Mouse (Mus musculus) cerebellum, adult 2 months (tissue): Measurements from ENCODE around the gene Ddx4. TPM values are rescaled to one million over a fixed set of nuclear protein-coding genes. Genes with fewer than 3 reads are reported as not detected.

Source experiments
- DNase-seq, 2 experiments: peaks; one replicate each; pipeline ENCODE4 v3.0.0; 2021
- H3K27ac ChIP-seq: fragments of 200-500 bp; 2 replicates; pipeline ENCODE4 v1.5.1; 2012; ENCODE audit warnings: low read length, control low read depth, inconsistent platforms; ENCODE audit not compliant: insufficient read depth
- H3K27me3 ChIP-seq: fragments of 200-500 bp; 2 replicates; pipeline ENCODE4 v1.6.1; 2012; ENCODE audit warnings: inconsistent platforms, mild to moderate bottlenecking, low read length, moderate library complexity; ENCODE audit not compliant: control insufficient read depth, insufficient read depth
- H3K4me1 ChIP-seq: fragments of 200-500 bp; 2 replicates; pipeline ENCODE4 v1.6.1; 2011; ENCODE audit warnings: low read length; ENCODE audit not compliant: control insufficient read depth, insufficient read depth
- H3K4me3 ChIP-seq: fragments of 200-500 bp; replicated peaks from 2 replicates; pipeline ENCODE3; 2011; ENCODE audit warnings: mild to moderate bottlenecking, low read depth, low read length, control low read depth; ENCODE audit not compliant: insufficient read depth
- CTCF ChIP-seq: fragments of 200-500 bp; IDR thresholded peaks from 2 replicates; pipeline ENCODE4 v1.5.1; 2011; ENCODE audit warnings: low read depth, mild to moderate bottlenecking, control low read depth, low read length, moderate library complexity, borderline replicate concordance; ENCODE audit not compliant: insufficient read depth
- POLR2A ChIP-seq: fragments of 200-500 bp; IDR thresholded peaks from 2 replicates; pipeline ENCODE4 v1.6.1; 2011; ENCODE audit warnings: low read length, control low read depth, borderline replicate concordance; ENCODE audit not compliant: insufficient read depth
- WGBS: fragments of 180-500 bp; shearing (Covaris S2); methylation state at CpG from one replicate; pipeline ENCODE4 v1.1.7; 2018; 5-methylcytosine and 5-hydroxymethylcytosine counted together
- polyA plus RNA-seq: library from polyadenylated mRNA; depleted of rRNA; stranded (reverse); fragments of >200 nt; gene quantifications from 2 replicates; pipeline ENCODE4 v1.2.3, GENCODE M21; 2012

Gene Ddx4
- polyA plus RNA-seq, 1 experiment = 1.1 TPM

DNA sequence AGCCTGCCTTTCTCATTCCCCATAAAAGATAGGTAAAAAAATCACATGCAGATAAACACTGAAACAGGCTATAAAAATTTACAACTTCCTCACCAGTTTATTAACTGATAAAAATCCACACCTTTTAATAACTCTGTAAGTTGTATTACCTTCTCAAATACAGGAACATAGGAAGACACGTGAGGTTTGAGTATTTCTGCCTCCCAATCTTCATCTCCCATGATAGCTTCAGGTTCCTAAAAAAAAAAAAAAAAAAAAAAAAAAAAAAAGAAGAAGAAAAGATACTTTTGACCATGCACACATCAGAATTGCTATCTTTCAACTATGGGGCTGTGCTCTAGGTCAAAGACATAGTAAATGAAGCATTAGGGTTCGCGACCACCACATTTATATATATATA is 1.1 kb downstream of the Ddx4 start:
- H3K27me3 ChIP-seq = no peaks in the 10 kb centered on the region
- no peak overlapping the region for H3K4me3 ChIP-seq
- DNase-seq = no peak
- H3K4me1 ChIP-seq = no peaks in the 10 kb centered on the region
- no peak overlapping the region for H3K27ac ChIP-seq
- 93% methylated on average over 3 of the region's 3 CpGs for WGBS
- TF ChIP-seq CTCF (no peak), POLR2A (no peak)

DNA sequence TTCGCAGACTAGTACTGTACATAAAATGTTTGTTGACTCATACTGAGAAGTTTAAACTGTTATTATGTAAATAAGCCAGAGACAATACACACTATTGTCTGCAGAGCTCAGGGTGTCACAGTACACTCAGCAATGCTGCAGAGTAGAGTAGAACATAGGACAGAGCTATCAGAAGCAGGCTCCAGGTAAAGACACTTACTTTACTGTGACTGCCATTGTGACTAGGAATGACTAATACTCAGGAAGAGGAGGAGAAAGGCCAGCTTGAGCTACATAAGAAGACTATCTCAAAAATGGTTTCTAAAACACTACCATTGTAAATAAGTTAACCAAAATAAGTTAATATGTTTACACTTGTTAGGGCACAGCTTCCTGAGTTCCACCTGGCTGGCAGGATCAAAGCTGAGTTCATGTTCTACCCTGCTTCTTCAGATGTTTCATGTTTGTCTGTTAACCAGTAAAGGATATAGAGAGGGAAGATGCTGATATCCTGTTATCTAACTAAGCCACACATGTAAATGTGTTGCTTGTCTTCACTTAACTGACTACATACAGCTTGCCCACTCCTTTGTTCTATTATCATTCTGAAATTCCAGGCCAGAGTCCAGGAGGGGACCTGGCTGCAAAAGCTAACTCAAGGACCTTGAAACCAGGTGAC is 6.6 kb downstream of the Ddx4 start:
- Histone ChIP-seq H3K27ac (no peak overlapping the region), H3K4me1 (no peaks in the 10 kb centered on the region), H3K27me3 (no peaks in the 10 kb centered on the region), H3K4me3 (no peak overlapping the region)
- TF ChIP-seq CTCF = no peak
- TF ChIP-seq POLR2A = no peak
- DNase-seq = no peak
- WGBS = 61% methylated on average over 1 of the region's 1 CpGs

DNA sequence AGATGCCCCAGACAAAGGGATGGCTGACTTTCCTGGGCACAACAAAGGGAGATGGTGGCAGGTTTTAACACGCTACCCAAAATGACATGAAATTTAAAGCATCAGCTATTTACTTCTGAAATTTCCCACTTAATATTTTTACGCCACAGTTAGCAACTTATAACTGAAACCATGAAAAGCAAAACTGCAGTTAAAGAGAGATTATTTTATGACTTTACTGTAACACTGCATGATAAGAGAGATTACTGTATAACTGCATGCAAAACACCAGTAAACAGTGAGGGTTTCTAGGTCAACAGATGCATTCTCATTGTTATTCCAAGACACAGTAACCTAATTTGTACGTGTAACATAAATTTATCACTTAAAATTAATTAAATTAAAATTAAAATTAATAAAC is 7.3 kb downstream of the Ddx4 start:
- H3K27me3 ChIP-seq = no peaks in the 10 kb centered on the region
- 88% methylated on average over 3 of the region's 3 CpGs for WGBS
- H3K27ac ChIP-seq = no peak overlapping the region
- no peak for DNase-seq
- H3K4me1 ChIP-seq = no peaks in the 10 kb centered on the region
- no peak overlapping the region for H3K4me3 ChIP-seq
- TF ChIP-seq POLR2A = no peak

DNA sequence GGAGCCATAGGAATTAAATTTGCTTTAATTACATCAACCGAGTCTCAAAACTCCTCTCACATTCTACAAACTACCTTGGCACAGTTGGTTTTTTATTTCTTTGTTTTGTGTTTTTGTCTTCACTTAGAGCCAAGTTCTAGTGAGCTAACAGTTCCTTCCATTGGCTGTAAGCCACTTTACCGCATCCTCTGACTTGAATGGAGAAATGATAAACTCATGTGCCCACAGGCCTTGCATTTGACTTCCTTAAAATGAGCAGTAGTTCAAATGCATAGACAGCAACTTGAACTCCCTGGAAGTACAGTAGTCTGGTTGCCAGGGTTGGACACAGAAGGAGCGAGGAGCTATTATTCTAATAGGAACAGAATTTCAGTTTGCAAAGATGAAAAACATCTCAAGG is 9.4 kb downstream of the Ddx4 start:
- no peak overlapping the region for H3K27ac ChIP-seq
- WGBS = 84% methylated on average over 3 of the region's 3 CpGs
- H3K4me1 ChIP-seq = no peaks in the 10 kb centered on the region
- TF ChIP-seq CTCF (no peak), POLR2A (no peak)
- DNase-seq = no peak
- H3K27me3 ChIP-seq = no peaks in the 10 kb centered on the region
- H3K4me3 ChIP-seq = no peak overlapping the region

DNA sequence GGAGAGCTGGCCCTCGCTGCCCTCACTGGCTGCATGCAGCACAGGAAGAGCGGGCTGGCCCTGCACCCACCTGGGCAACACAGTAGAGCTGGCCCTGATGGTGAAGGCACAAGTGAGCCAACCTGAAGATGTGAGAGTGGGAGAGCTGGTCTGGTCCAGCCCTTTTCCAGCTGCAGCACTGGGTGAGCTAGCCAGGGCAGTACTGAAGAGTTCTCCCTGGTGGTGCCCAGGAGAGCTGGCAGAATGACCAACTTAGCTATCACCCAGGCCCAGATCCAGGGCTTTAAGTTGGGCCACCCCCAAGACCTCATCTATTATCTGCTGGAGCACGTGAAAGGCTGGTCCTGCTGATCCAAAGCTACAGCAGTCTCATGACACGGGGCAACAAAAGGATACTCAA is 13.2 kb downstream of the Ddx4 start:
- no peak for DNase-seq
- TF ChIP-seq CTCF (no peak), POLR2A (no peak)
- Histone ChIP-seq H3K27me3 (no peaks in the 10 kb centered on the region), H3K4me3 (no peak overlapping the region), H3K4me1 (no peaks in the 10 kb centered on the region), H3K27ac (no peak overlapping the region)
- WGBS = 47% methylated on average over 4 of the region's 4 CpGs

DNA sequence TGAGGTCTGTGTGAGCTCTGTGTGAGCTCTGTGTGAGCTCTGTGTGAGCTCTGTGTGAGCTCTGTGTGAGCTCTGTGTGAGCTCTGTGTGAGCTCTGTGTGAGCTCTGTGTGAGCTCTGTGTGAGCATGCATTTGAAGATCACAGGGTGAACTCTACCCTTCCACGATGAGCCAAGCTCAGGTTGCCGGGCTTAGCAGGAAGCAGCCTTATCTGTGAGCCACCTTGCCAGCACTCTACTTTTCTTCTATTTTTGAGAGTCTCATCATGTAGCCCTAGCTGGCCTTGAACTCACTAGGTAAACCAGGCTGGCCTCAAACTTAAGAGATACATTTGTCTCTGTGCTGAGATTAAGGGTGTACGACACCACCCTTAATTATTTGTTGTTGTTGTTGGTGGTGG is 15.8 kb downstream of the Ddx4 start:
- Histone ChIP-seq H3K4me3 (no peak overlapping the region), H3K27me3 (no peaks in the 10 kb centered on the region), H3K4me1 (no peaks in the 10 kb centered on the region), H3K27ac (no peak overlapping the region)
- DNase-seq = no peak
- no peak for TF ChIP-seq POLR2A
- TF ChIP-seq CTCF = no peak
- WGBS = 43% methylated on average over 3 of the region's 3 CpGs

DNA sequence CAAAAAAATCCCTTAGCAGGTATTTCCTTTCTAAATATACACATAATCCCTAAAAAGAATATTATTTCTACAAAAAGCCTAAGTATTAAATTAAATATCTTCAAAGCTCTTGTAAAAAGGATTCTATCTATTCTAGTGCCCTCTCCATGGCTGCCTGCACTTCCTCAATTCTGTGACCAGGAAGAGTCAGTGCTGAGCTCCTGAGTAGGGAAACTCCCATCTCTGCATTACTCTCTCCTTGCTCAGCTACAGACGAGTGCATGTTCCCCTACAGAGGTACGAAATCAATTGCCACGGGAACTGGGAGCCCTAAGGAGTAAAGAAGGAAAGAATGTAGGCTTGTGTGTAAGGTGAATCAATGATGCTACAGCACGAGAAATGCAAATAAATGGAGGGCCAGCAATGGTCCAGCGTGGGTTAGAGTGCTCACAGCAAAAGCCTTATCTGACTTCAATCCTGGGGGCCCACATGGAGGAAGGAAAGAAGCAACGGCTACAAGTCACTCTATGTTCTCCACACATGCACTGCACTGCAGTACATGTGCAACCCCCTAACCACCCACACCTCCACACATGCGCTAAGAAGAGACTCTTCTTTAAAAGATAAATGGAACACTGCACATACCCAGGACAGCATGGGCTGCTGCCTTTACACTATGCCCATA is 17.0 kb downstream of the Ddx4 start:
- Histone ChIP-seq H3K4me3 (no peak overlapping the region), H3K4me1 (no peaks in the 10 kb centered on the region), H3K27me3 (no peaks in the 10 kb centered on the region), H3K27ac (no peak overlapping the region)
- no peak for TF ChIP-seq POLR2A
- DNase-seq = no peak
- 44% methylated on average over 7 of the region's 7 CpGs for WGBS

DNA sequence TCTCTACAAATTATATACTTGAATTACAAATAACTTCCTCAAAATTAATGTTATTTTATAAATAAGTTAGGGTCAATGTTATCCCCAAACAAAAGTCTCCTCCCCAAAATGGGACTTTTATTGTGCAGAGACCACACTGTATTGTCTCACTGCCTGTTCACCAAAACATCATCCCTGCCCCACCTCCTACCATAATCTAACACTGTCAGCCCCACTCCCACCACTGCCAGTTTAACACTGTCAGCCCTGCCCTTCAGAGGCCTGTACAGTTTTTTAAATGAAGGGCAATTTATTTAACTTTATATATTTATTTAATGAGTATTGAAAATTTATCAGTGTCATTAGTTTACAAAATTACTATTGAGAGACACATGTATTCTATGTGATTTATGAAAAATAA is 26.7 kb downstream of the Ddx4 start:
- H3K27me3 ChIP-seq = no peaks in the 10 kb centered on the region
- TF ChIP-seq CTCF = no peak
- no peak for TF ChIP-seq POLR2A
- DNase-seq = no peak

More for the DNA sequence above, 26.7 kb downstream of the Ddx4 start:
- no peak overlapping the region for H3K4me3 ChIP-seq
- no peaks in the 10 kb centered on the region for H3K4me1 ChIP-seq
- H3K27ac ChIP-seq = no peak overlapping the region
